In genomic region chr2:85098824-85099511, GRCm38 (mm10) we compare ENCODE assay signal across 9 mouse cellular contexts. TPM values are rescaled to one million over a fixed set of nuclear protein-coding genes. Genes with fewer than 3 reads are reported as not detected.
DNase-seq lines count a peak whose midpoint lies in the region; ATAC-seq and TF ChIP-seq lines count a peak whose summit lies in the region.
"Had no signal": no experiment of that assay in that cellular context is flagged by ENCODE, and none has a peak within 500 bp of the region (broad histone marks: within the 10 kb centered on the region; RNA-seq: fewer than 3 reads in every experiment).

No protein-coding gene starts in this region.

- peak overlapping the region; percentile 64 for H3K27ac ChIP-seq in layer of hippocampus, adult 2 months
- no peak overlapping the region for H3K27ac ChIP-seq in forebrain, embryonic 13.5 days
- no peak overlapping the region for H3K27ac ChIP-seq in forebrain, embryonic 12.5 days
- H3K27ac ChIP-seq: liver, embryonic 14.5 days had no signal

- H3K4me3 ChIP-seq in layer of hippocampus, adult 2 months = no peak overlapping the region
- no peak overlapping the region for H3K4me3 ChIP-seq in forebrain, embryonic 13.5 days
- H3K4me3 ChIP-seq in forebrain, embryonic 12.5 days (replicated peaks) = no peak overlapping the region

- peaks cover 2% of the 10 kb centered on the region; the same call in 1 of the 2 replicates for H3K4me1 ChIP-seq in forebrain, embryonic 13.5 days
- H3K4me1 ChIP-seq in forebrain, embryonic 12.5 days = peaks cover 4% of the 10 kb centered on the region; the same call in 1 of the 2 replicates

- H3K9me3 ChIP-seq in forebrain, embryonic 13.5 days (replicated peaks) = no peaks in the 10 kb centered on the region; the same call in 1 of the 2 replicates
- no peaks in the 10 kb centered on the region for H3K9me3 ChIP-seq in forebrain, embryonic 12.5 days

- no peak overlapping the region for H3K9ac ChIP-seq in forebrain, embryonic 13.5 days
- H3K9ac ChIP-seq in forebrain, embryonic 12.5 days = no peak overlapping the region
- H3K9ac ChIP-seq: liver, embryonic 14.5 days had no signal

- ATAC-seq in forebrain, embryonic 13.5 days = no peak
- no peak for ATAC-seq in forebrain, embryonic 12.5 days (ENCODE audit: low FRiP score)

- TF ChIP-seq CTCF in layer of hippocampus, adult 2 months (conservative IDR thresholded peaks at IDR 0.05) = no peak

- no peak for DNase-seq in layer of hippocampus, adult 2 months (ENCODE audit: low spot score in 2 of 2)
- DNase-seq in layer of hippocampus, adult 11-12 months (ENCODE audit: low spot score) = no peak
- DNase-seq in heart, adult 9 months (ENCODE audit: low spot score in 2 of 2) = peak; percentile 89 to 91
- peak; percentile 81 for DNase-seq in kidney, postnatal 14 days
- DNase-seq in ovary, postnatal 14 days (ENCODE audit: low spot score) = peak; percentile 57
- no peak for DNase-seq in retina, postnatal 1 day

- H3K36me3 ChIP-seq in forebrain, embryonic 13.5 days (ENCODE audit: poor library complexity, severe bottlenecking) = no peaks in the 10 kb centered on the region
- H3K36me3 ChIP-seq in forebrain, embryonic 12.5 days (replicated peaks) = no peaks in the 10 kb centered on the region

- no peak overlapping the region for H3K4me2 ChIP-seq in forebrain, embryonic 13.5 days
- H3K4me2 ChIP-seq in forebrain, embryonic 12.5 days = no peak overlapping the region

- H3K27me3 ChIP-seq in forebrain, embryonic 13.5 days = no peaks in the 10 kb centered on the region
- H3K27me3 ChIP-seq in forebrain, embryonic 12.5 days = no peaks in the 10 kb centered on the region

- 81% methylated on average over 7 of the region's 7 CpGs for WGBS in forebrain, embryonic 13.5 days
- 84% methylated on average over 7 of the region's 7 CpGs for WGBS in forebrain, embryonic 12.5 days

RNA-seq across cellular contexts. Expression of gene Aplnr, which starts 37.1 kb away (rescaled TPM):
- total RNA-seq in layer of hippocampus, adult 2 months (2021) = 1 to 10 TPM in 1 of 2 experiments, under 1 TPM in 1; 0.42 to 1.0 TPM
- 20.0 and 21.7 TPM in 2 replicates for polyA plus RNA-seq in forebrain, embryonic 13.5 days (2015; fragmentation: Nextera tagmentation; extraction: Ambion mirVana)
- polyA plus RNA-seq in forebrain, embryonic 12.5 days (2016; fragmentation: Nextera tagmentation; extraction: Ambion mirVana) = 27.7 and 28.1 TPM in 2 replicates

RNA-seq across cellular contexts. Expression of gene Tnks1bp1, which starts 51.1 kb away (rescaled TPM):
- total RNA-seq in layer of hippocampus, adult 2 months (2021) = 100 to 1,000 TPM; 166 to 182 TPM
- 20.1 and 24.9 TPM in 2 replicates for polyA plus RNA-seq in forebrain, embryonic 13.5 days (2015; fragmentation: Nextera tagmentation; extraction: Ambion mirVana)
- polyA plus RNA-seq in forebrain, embryonic 12.5 days (2016; fragmentation: Nextera tagmentation; extraction: Ambion mirVana) = 38.3 and 39.7 TPM in 2 replicates

Comparison
In these comparisons a context has a peak if more than half of its experiments do, and no peak if none do; other contexts are left out.
1. DNase-seq: peak in heart, adult 9 months (2 of 2), kidney, postnatal 14 days (single experiment) and ovary, postnatal 14 days (single experiment); none in layer of hippocampus, adult 2 months (0 of 2), layer of hippocampus, adult 11-12 months (single experiment) and retina, postnatal 1 day (single experiment).